Mouse (Mus musculus) limb, embryonic 12.5 days (tissue): ENCODE data around the gene Eef1a1. TPM values are rescaled to one million over a fixed set of nuclear protein-coding genes. Genes with fewer than 3 reads are reported as not detected.
A peak's percentile ranks its signal among the peaks of the same experiment; 100 is the strongest.
"Not testable (repeated sequence)": the region's sequence is repeated elsewhere in the genome, so short reads cannot be mapped to it uniquely, and the experiment has no call there.

Source experiments
- ATAC-seq: fragments of 200-750 bp; cut with Nextera tagmentation; 2 replicates; pipeline ENCODE4 v1.8.0; 2017; ENCODE audit warnings: low read depth, moderate TSS enrichment; ENCODE audit not compliant: insufficient number of reproducible peaks, insufficient read depth, low FRiP score, low TSS enrichment
- H3K27ac ChIP-seq: fragments of 300-500 bp; sonication (generic); 2 replicates; pipeline ENCODE4 v1.5.1; 2016; ENCODE audit warnings: mild to moderate bottlenecking, moderate library complexity
- H3K27me3 ChIP-seq: fragments of 300-500 bp; sonication (generic); 2 replicates; pipeline ENCODE4 v1.6.1; 2016; ENCODE audit warnings: mild to moderate bottlenecking, moderate library complexity
- H3K36me3 ChIP-seq: fragments of 300-500 bp; sonication (generic); 2 replicates; pipeline ENCODE4 v1.6.1; 2016; ENCODE audit warnings: mild to moderate bottlenecking, moderate library complexity
- H3K4me1 ChIP-seq: fragments of 300-500 bp; sonication (generic); replicated peaks from 2 replicates; pipeline ENCODE4 v1.6.1; 2016
- H3K4me2 ChIP-seq: fragments of 300-500 bp; sonication (generic); 2 replicates; pipeline ENCODE4 v1.6.1; 2016; ENCODE audit warnings: mild to moderate bottlenecking, moderate library complexity
- H3K4me3 ChIP-seq: fragments of 300-500 bp; sonication (generic); replicated peaks from 2 replicates; pipeline ENCODE4 v1.5.1; 2016; ENCODE audit warnings: mild to moderate bottlenecking
- H3K9ac ChIP-seq: fragments of 300-500 bp; sonication (generic); replicated peaks from 2 replicates; pipeline ENCODE4 v1.6.1; 2016; ENCODE audit warnings: mild to moderate bottlenecking, moderate library complexity
- H3K9me3 ChIP-seq: fragments of 300-500 bp; sonication (generic); 2 replicates; pipeline ENCODE4 v1.6.1; 2016; ENCODE audit warnings: mild to moderate bottlenecking, moderate library complexity
- WGBS: fragments of 180-500 bp; shearing (Covaris S2); methylation state at CpG from one replicate; pipeline ENCODE4 v1.1.7; 2016; 5-methylcytosine and 5-hydroxymethylcytosine counted together
- polyA plus RNA-seq: library from polyadenylated mRNA; unstranded; fragments of >200 nt; fragmentation: Nextera tagmentation; extraction: Ambion mirVana; gene quantifications from 2 replicates; pipeline ENCODE4 v1.2.1, GENCODE M21; 2016

Eef1a1 gene
- polyA plus RNA-seq, 1 experiment from 2014 or later, result 4,104 TPM

GRCm38 (mm10) chr9:78488021-78488420, 930 bp downstream of the Eef1a1 start:
- not testable (repeated sequence) for ATAC-seq, H3K4me2 ChIP-seq, H3K9ac ChIP-seq, H3K4me1 ChIP-seq, H3K9me3 ChIP-seq, H3K27me3 ChIP-seq, H3K36me3 ChIP-seq, H3K4me3 ChIP-seq, H3K27ac ChIP-seq
- 97% methylated on average over 5 of the region's 5 CpGs for WGBS

- 74% methylated on average over 3 of the region's 3 CpGs for WGBS
- no peaks in the 10 kb centered on the region for H3K27me3 ChIP-seq
- H3K4me1 ChIP-seq, result peaks cover 15% of the 10 kb centered on the region
- H3K27ac ChIP-seq, result no peak overlapping the region
- H3K9ac ChIP-seq, result no peak overlapping the region
- H3K36me3 ChIP-seq, result peaks cover 6% of the 10 kb centered on the region
- ATAC-seq, result no peak
- no peak overlapping the region for H3K4me3 ChIP-seq
- no peak overlapping the region for H3K4me2 ChIP-seq
- H3K9me3 ChIP-seq, result no peaks in the 10 kb centered on the region
Measured at GRCm38 (mm10) chr9:78484660-78485059, 4.3 kb downstream of the Eef1a1 start.

GRCm38 (mm10) chr9:78482386-78482785, 6.6 kb downstream of the Eef1a1 start:
- WGBS, result 11% methylated on average over 3 of the region's 3 CpGs
- H3K27ac ChIP-seq, result peak overlapping the region; percentile 99
- peaks cover 16% of the 10 kb centered on the region for H3K4me1 ChIP-seq
- H3K36me3 ChIP-seq, result peaks cover 27% of the 10 kb centered on the region
- no peaks in the 10 kb centered on the region for H3K9me3 ChIP-seq
- peak overlapping the region; percentile 50 for H3K4me2 ChIP-seq
- H3K9ac ChIP-seq, result peak overlapping the region; percentile 81
- ATAC-seq, result no peak
- no peaks in the 10 kb centered on the region for H3K27me3 ChIP-seq
- H3K4me3 ChIP-seq, result peak overlapping the region; percentile 97

- under 1% methylated on average over 72 of the region's 77 CpGs for WGBS
- peaks cover 16% of the 10 kb centered on the region for H3K4me1 ChIP-seq
- ATAC-seq, result peak; percentile 99
- H3K36me3 ChIP-seq, result peaks cover 34% of the 10 kb centered on the region
- peak overlapping the region; percentile 97 for H3K4me3 ChIP-seq
- no peaks in the 10 kb centered on the region for H3K9me3 ChIP-seq
- peak overlapping the region; percentile 99 for H3K27ac ChIP-seq
- H3K9ac ChIP-seq, result peak overlapping the region; percentile 100
- no peaks in the 10 kb centered on the region for H3K27me3 ChIP-seq
- peak overlapping the region; percentile 68 for H3K4me2 ChIP-seq
Measured at GRCm38 (mm10) chr9:78481423-78482331, 7.3 kb downstream of the Eef1a1 start.

GRCm38 (mm10) chr9:78480706-78481358, 8.1 kb downstream of the Eef1a1 start:
- Histone ChIP-seq H3K4me2 (peak overlapping the region; percentile 68), H3K36me3 (peaks cover 39% of the 10 kb centered on the region), H3K9me3 (no peaks in the 10 kb centered on the region), H3K9ac (peak overlapping the region; percentile 100), H3K27me3 (no peaks in the 10 kb centered on the region), H3K4me1 (peaks cover 16% of the 10 kb centered on the region), H3K27ac (peak overlapping the region; percentile 99), H3K4me3 (peak overlapping the region; percentile 97)
- ATAC-seq, result peak; percentile 1; the same call in 1 of the 2 replicates
- WGBS, result under 1% methylated on average over 45 of the region's 46 CpGs

- 1% methylated on average over 13 of the region's 13 CpGs for WGBS
- peak overlapping the region; percentile 100 for H3K9ac ChIP-seq
- H3K36me3 ChIP-seq, result peaks cover 39% of the 10 kb centered on the region
Measured at GRCm38 (mm10) chr9:78480227-78480626, 8.7 kb downstream of the Eef1a1 start.

GRCm38 (mm10) chr9:78479308-78479707, 9.6 kb downstream of the Eef1a1 start:
- not testable (repeated sequence) for H3K27ac ChIP-seq, H3K9me3 ChIP-seq, H3K27me3 ChIP-seq, ATAC-seq
- WGBS, result 40% methylated on average over 8 of the region's 8 CpGs
- Histone ChIP-seq H3K9ac (peak overlapping the region; percentile 54), H3K36me3 (peaks cover 46% of the 10 kb centered on the region), H3K4me3 (peak overlapping the region; percentile 97), H3K4me2 (peak overlapping the region; percentile 68), H3K4me1 (peaks cover 16% of the 10 kb centered on the region)

More at GRCm38 (mm10) chr9:78480227-78480626, 8.7 kb downstream of the Eef1a1 start:
- peak overlapping the region; percentile 99 for H3K27ac ChIP-seq
- ATAC-seq, H3K27me3 ChIP-seq, H3K9me3 ChIP-seq: not testable (repeated sequence)
- peak overlapping the region; percentile 68 for H3K4me2 ChIP-seq
- peak overlapping the region; percentile 97 for H3K4me3 ChIP-seq
- peaks cover 16% of the 10 kb centered on the region for H3K4me1 ChIP-seq

GRCm38 (mm10) chr9:78478009-78478605, 10.8 kb downstream of the Eef1a1 start:
- ATAC-seq, H3K27me3 ChIP-seq: not testable (repeated sequence)
- H3K36me3 ChIP-seq, result peaks cover 58% of the 10 kb centered on the region

GRCm38 (mm10) chr9:78477021-78477551, 11.9 kb downstream of the Eef1a1 start:
- peaks cover 8% of the 10 kb centered on the region for H3K4me1 ChIP-seq
- no peak overlapping the region for H3K9ac ChIP-seq
- ATAC-seq, result no peak
- WGBS, result 3% methylated on average over 5 of the region's 5 CpGs
- H3K27me3 ChIP-seq, result no peaks in the 10 kb centered on the region
- H3K36me3 ChIP-seq, result peaks cover 68% of the 10 kb centered on the region
- H3K4me3 ChIP-seq, result no peak overlapping the region
- H3K9me3 ChIP-seq, result no peaks in the 10 kb centered on the region
- H3K4me2 ChIP-seq, result no peak overlapping the region
- H3K27ac ChIP-seq, result 0 out of 2 replicates have a peak overlapping the region, but pooled peaks have one; percentile 46

More at GRCm38 (mm10) chr9:78478009-78478605, 10.8 kb downstream of the Eef1a1 start:
- WGBS, result 67% methylated on average over 1 of the region's 1 CpGs
- H3K27ac ChIP-seq, H3K4me3 ChIP-seq, H3K9me3 ChIP-seq, H3K9ac ChIP-seq: not testable (repeated sequence)
- Histone ChIP-seq H3K4me1 (peaks cover 14% of the 10 kb centered on the region), H3K4me2 (peak overlapping the region; percentile 28; the same call in 1 of the 2 replicates)

GRCm38 (mm10) chr9:78476531-78477020, 12.4 kb downstream of the Eef1a1 start:
- 13% methylated on average over 1 of the region's 1 CpGs for WGBS
- Histone ChIP-seq H3K4me1 (peaks cover 8% of the 10 kb centered on the region), H3K27ac (0 out of 2 replicates have a peak overlapping the region, but pooled peaks have one; percentile 46), H3K9ac (no peak overlapping the region), H3K27me3 (no peaks in the 10 kb centered on the region), H3K36me3 (peaks cover 69% of the 10 kb centered on the region), H3K9me3 (no peaks in the 10 kb centered on the region), H3K4me2 (no peak overlapping the region), H3K4me3 (no peak overlapping the region)
- no peak for ATAC-seq
